Mouse (Mus musculus) gastrocnemius, postnatal 4 days (tissue): ENCODE measurements around the gene Olfr1393. TPM values are rescaled to one million over a fixed set of nuclear protein-coding genes. Genes with fewer than 3 reads are reported as not detected.
"Not testable (repeated sequence)": the region's sequence is repeated elsewhere in the genome, so short reads cannot be mapped to it uniquely, and the experiment has no call there.

Source experiments
- DNase-seq, 2 experiments: peaks; one replicate each; pipeline ENCODE4 v3.0.0; 2021 to 2022; ENCODE audit warnings: low spot score in 2 of 2, mixed read lengths in 2 of 2
- total RNA-seq, 2 experiments: library from RNA; stranded (reverse); gene quantifications; 2 replicates each; pipeline ENCODE4 v1.2.3; 2021

The Olfr1393 gene
- total RNA-seq, 2 experiments from 2014 or later = 0.16 to 0.22 TPM

DNA sequence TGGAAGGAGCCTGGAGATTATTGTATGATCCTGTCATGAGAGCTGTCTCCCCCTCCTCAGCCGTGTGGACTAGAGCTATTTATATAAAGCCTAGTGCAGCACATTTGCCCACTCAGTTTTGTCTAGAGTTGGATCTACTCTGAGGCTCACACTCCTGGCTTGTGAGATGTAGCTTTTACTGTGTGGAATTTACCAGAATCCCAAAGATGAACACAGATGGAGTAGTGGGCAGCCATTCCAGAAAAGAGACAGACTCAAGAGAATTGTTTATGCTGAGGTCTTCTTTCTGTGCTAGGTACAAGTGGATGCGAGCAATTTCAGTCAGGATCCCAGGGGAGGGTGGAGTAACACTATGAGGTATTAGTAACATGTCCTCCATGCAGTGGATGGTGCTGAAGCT is 9.1 kb downstream of the Olfr1393 start:
- no peak for DNase-seq

DNA sequence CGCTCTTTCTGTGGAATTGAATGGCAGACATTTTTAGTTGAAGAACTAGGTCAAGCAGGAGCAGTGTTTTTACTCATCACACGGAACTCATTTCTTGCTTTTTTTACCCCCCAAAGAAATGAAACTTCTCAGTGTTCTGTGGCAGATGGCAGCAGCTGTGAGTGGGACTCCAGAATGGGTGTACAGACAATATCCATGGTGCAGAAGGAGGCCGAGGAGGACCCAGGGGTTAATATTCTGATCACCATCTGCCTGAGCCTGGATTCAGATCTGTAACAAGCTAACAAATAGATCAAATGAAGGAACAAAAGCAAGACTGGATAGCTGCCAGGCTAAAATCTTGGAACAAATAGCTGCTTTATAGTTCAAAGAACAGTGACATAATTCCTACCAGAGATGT is 14.7 kb downstream of the Olfr1393 start:
- no peak for DNase-seq

GRCm38 (mm10) chr11:49304441-49304840 is 26.3 kb downstream of the Olfr1393 start, which contains the start of gene Olfr10:
Gene Olfr10, plus strand, starts transcription at chr11:49304741.
- DNase-seq = no peak

DNA sequence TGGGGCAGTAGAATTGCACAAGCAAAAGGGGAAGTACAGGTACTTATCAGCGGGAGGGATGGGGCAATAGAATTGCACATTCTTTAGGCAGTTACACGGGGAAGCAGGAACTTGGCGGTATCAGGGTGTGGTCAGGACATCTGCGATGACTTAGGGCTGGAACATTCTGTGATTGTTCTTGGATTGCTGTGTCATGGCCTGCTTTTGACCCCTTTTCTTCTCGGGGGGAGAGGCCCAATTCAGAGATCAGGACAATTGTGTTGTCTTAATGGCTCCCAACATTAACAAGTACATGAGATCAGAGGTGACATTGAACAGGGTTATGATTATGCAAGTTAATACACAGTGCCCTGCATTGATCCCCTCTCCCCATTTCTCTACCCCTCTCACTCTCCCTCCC is 30.4 kb downstream of the Olfr1393 start:
- not testable (repeated sequence) for DNase-seq

DNA sequence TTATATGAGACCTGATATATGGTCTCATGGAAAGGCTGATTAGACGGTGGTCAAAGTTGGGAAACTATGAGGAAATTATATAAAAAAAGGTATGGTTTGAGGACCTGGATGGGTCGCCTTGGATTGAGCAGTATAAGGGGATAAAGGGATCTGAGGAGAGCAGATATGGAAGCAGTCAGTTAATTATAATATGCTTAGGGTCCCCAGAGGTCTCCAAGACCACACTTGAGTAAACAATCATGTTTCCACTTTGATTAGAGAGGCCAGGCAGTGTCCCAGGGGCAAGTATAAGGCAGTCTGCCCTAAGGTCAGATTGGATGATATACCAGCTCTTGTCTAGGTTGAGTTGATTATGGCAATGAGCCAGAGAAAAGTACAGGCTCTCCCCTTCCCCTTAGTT is 44.3 kb downstream of the Olfr1393 start, which contains the start of gene Olfr1391:
Gene Olfr1391, plus strand, starts transcription at position 301 of the 400 bp plus-strand sequence.
- DNase-seq = no peak

DNA sequence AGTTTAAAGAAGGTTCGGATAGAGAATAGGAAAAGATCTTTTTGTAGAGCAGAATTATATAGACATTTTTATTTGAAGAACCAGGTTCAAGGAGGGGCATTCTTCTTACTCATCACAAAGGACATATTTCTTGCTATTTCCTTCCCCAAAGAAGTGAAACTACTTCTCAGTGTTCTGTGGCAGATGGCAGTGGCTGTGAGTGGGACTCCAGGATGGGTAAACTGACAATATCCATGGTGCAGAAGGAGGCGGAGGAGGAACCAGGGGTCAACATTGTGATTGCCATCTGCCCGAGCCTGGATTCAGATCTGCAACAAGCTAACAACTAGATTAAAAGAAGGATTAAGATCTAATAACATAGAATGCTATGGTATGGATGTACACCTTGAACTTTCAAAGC is 48.6 kb downstream of the Olfr1393 start:
- DNase-seq = no peak

- no peak for DNase-seq
Observed at GRCm38 (mm10) chr11:49329686-49330085, 51.6 kb downstream of the Olfr1393 start.

Other genes starting within 250 kb of the Olfr1393 start
- 1 to 10 TPM; 1.7 to 1.9 TPM for gene 9930111J21Rik2, start 227.1 kb upstream of the Olfr1393 start, total RNA-seq
- not detected for gene Tgtp2, start 214.1 kb upstream of the Olfr1393 start, total RNA-seq
- gene Ifi47, start 201.7 kb upstream of the Olfr1393 start, total RNA-seq = 1 to 10 TPM; 1.6 to 2.1 TPM
- gene Olfr1396, start 163.4 kb upstream of the Olfr1393 start, total RNA-seq = under 1 TPM in 1 of 2 experiments, not detected in 1; 0.27 TPM
- gene Olfr1395, start 136.0 kb upstream of the Olfr1393 start, total RNA-seq = not detected
- not detected for gene Olfr1394, start 123.9 kb upstream of the Olfr1393 start, total RNA-seq
- gene Btnl9, start 91.1 kb upstream of the Olfr1393 start, total RNA-seq = 10 to 100 TPM; 10.8 to 11.8 TPM
- gene Zfp62, start 75.0 kb upstream of the Olfr1393 start, total RNA-seq = 10 to 100 TPM; 30.4 to 39.9 TPM
- 10 to 100 TPM; 61.3 to 67.4 TPM for gene Mgat1, start 34.1 kb upstream of the Olfr1393 start, total RNA-seq
- gene Olfr1392, start 7.0 kb downstream of the Olfr1393 start, total RNA-seq = not detected
- gene Olfr10, start 26.4 kb downstream of the Olfr1393 start, total RNA-seq = not detected
- not detected for gene Olfr1391, start 44.4 kb downstream of the Olfr1393 start, total RNA-seq
- not detected for gene Olfr1390, start 56.9 kb downstream of the Olfr1393 start, total RNA-seq
- not detected for gene Olfr1389, start 144.8 kb downstream of the Olfr1393 start, total RNA-seq
- under 1 TPM; 0.12 to 0.26 TPM for gene Olfr1388, start 158.3 kb downstream of the Olfr1393 start, total RNA-seq
- gene Olfr1387, start 177.0 kb downstream of the Olfr1393 start, total RNA-seq = not detected
- not detected for gene Olfr1386, start 186.7 kb downstream of the Olfr1393 start, total RNA-seq
- not detected for gene Olfr1385, start 210.8 kb downstream of the Olfr1393 start, total RNA-seq
- not detected for gene Olfr1384, start 228.4 kb downstream of the Olfr1393 start, total RNA-seq
- not detected for gene Olfr1383, start 241.3 kb downstream of the Olfr1393 start, total RNA-seq
- gene Olfr1382, start 249.9 kb downstream of the Olfr1393 start, total RNA-seq = not detected